Mouse (Mus musculus): ENCODE measurements around the gene Setmar.

Gene Setmar

DNA sequence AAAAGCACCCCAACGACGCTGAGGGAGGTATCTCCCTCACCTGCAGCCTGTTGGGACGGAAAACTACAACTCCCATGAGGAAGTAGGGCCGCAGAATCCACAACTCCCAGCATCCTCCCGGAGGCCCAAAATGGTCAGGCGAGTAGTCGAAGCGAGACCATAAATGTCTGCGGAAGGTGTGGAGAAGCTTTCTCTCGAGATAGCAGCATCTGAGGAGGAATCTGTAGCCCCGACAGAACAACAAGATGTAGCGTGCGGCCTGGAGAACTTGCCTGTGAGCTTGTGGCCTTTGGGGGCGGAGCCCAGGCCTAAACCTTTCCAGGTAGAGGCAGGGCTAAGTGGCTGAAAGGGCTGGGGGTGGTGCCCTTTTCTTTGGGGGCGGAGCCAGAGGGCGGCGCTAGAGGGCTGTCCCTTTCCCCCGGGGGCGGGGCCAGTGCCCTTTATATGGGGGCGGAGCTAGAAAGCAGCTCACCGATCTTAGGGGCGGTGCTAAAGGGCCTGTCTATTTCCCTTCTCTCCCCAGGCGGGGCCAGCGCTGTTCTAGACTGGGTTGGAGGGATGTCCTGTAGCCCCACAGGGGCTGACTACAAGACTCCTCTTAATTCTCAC is at the start of gene Setmar:
Gene Setmar (plus strand): TSS at position 128 of the 609 bp plus-strand sequence.
- DNase-seq (ENCODE audit: low read depth) = peak; percentile 99

DNA sequence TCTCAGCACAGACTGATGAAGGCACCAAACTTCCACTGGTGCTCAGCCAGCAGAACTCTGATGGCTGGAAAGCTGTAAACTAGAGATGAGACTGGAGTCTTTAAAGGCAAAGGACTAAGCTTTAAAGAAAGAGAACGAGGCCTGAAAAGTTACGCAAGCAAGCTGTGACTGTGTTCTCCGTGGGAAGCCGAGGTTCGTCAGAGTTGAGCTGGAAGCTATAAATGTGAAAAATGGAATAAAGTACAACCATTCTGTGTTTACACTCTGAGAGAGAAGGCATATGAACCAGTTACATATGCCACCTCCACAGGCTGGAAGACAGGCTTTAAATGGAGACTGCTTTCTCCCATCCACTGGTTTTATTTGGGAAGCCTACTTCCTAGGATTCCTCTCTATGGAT is 43.2 kb upstream of the Setmar start:
- DNase-seq (ENCODE audit: low read depth) = no peak

DNA sequence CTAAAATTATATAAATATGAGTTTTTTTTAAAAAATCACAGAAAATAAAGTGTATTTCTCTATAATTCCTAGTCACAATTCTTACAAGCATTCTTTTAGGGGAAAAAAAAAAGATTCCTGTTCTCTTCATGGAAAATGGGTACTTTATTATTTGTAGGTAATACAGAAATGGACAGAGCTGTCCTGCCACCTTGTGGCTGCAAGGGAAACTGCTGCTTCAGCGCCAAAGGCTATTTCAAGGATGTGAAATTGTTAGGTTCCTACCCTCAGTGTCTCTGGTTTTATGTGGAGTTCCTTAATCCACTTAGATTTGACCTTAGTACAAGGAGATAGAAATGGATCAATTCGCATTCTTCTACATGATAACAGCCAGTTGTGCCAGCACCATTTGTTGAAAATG is 9.8 kb upstream of the Setmar start:
- DNase-seq (ENCODE audit: low read depth) = peak; percentile 67

DNA sequence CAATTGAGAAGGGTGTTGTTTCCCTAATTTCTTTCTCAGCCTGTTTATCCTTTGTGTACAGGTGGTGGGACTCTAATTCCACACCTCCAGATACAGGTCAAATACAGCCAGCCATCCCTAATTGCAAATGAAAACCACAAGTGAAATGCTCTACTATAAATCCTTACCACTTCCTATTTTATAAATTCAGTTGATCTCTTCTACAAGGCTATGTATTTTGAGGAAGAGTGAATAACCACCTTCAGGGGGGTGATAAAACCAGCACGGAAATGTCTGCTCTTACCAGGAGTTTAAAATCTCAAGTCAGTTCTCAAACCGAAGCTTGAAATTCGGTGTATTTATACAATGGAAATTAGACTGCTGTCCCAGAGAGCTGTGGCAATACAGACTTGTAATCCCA is 8.9 kb upstream of the Setmar start:
- no peak for DNase-seq (ENCODE audit: low read depth)

DNA sequence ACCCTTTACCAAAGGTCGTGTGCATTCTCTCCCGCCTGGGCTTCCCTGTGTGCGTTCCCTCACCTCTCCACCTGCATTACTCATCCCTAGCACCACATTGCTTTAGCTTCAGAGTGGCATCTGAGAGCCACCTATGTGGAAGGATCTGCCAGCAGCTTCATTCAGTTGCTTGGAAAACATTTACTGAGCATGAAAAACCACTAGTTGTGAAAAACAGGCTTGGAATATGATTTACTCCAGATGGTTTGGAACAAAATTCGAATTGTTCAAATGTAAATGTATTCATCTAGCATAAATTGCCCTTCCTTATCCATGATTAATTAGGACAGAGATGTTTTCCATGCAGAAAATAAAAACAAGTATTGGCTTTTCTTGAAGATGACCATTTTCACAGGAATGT is 7.5 kb upstream of the Setmar start:
- no peak for DNase-seq (ENCODE audit: low read depth)

DNA sequence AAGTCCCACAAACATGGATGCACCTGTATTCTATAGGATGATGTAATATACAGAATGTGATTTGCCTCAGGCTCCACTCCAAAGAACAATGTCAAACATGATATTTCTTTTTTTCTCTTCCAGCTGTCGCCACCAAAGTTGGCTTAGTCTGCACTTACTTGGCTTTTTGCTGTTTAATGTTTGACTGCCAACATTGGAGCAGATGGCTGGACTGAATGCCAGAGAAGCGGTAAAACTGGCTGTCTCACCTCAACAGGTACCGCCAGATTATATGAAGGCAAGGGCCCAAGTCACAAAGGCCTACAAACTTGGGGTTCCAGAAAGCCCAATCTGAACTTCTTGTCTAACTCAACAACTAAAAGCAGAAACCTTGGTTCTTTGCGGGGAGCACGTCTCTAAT is 6.8 kb upstream of the Setmar start:
- DNase-seq (ENCODE audit: low read depth) = no peak

DNA sequence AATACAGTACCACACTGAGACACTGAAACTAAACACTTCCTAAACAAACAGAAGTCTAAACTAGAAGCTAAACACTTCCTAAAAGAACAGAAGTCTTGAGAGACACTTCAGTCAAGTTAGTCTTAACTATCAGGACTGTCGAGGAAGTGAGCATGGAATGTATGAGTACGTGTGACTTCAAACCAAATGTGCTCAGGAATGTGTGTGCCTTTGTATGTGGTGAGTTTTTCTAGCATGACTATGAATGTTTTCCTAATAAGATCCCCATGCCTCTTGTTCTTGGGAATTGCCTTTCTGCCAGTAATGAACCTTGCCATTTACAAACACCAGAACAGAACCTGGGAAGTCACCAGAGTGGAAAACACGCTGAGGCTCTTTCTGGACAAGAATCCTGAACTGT is 3.7 kb upstream of the Setmar start:
- no peak for DNase-seq (ENCODE audit: low read depth)

DNA sequence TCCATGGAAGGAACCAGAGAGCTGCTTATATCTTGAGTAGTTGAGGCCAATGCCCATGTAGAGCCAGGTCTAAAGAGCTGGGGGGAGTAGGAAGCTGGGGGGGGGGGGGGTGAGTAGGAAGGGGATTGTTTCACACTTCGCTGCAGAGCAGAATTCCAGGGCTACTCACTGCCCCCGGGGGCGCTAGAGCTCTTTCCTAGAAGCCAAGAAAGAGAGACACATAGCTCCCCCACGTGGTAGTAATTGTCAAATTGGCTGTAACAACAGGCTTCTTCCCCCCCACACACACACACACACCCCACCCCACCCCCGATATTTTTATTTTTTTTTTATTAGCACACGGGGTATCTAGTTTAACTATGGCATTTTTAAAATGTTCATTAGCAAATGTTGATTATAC is 738 bp downstream of the Setmar start:
- DNase-seq (ENCODE audit: low read depth) = peak; percentile 82

DNA sequence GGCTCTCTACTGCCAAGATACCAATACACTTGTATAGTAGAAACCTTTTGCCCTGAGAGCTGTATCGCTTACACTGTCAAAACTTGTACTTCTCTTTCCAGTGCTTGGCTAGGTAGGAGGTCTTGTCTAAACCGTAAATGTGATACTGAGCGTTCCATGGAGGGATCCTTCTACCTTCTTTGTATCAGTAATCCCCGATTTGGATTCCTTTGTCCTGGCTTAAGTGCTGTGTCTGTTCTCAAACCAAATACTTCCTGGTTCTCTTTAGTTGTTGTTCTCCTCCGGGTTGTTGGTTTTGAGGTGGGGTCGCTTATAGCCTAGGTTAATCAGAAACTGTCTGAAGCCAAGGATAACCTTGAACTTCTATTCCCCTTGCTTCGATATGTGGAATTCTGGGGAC is 6.1 kb downstream of the Setmar start:
- DNase-seq (ENCODE audit: low read depth) = no peak

DNA sequence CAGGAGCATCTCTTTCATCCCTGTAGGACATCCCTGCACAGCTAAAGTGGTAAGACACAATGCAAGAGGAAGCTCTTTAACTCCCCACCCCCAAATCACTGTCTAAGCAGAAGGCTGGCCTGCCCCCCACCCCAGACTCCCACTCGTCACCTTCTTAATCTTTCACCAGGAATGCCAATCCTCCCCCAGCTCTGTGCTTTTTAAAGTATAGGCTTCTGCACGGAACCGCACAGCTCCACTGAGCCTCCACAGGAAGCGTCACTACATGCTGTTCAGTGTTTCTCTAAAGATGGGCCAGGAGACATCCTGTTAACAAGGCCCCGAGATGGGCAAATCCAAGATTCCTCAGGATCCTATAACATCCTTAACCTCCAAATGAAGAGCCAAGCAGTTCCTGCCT is 8.2 kb downstream of the Setmar start:
- no peak for DNase-seq (ENCODE audit: low read depth)

DNA sequence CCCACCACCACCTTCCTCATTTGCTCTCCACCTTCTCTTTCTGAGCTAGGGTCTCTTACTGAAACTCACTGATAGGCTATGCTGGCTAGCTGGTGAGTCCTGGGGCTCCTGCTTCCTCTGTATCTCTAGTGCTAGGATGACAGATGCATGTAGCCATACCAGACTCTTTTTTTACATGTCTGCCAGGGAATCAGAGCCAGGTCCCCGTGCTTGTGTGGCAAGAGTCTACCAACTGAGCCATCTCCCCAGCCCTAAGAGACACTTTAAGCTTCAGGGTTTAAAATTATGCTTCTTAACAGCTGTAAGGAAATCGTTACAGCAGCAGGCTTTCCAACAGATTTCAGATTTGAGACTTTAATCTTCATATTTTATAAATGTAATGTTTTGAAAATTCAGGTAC is 9.1 kb downstream of the Setmar start:
- DNase-seq (ENCODE audit: low read depth) = no peak

DNA sequence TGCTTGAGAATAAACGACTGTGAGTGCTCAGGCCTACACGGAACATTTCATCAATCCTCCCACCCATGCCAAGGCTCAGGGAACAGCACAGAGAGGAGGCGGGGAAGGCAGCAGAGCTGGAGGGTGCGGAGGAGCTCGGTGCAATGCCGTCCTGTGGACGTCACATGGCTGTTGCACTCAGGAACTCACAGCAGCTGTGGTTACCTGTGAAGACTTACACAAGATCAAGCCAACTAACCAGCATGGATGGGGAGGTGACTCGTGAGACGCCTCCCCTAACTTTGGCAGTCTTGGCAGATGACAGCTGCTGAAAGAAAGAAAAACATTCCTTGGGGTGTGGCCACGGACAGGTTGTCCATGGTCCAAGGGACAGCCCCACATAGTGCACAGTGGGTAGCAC is 9.8 kb downstream of the Setmar start:
- no peak for DNase-seq (ENCODE audit: low read depth)

DNA sequence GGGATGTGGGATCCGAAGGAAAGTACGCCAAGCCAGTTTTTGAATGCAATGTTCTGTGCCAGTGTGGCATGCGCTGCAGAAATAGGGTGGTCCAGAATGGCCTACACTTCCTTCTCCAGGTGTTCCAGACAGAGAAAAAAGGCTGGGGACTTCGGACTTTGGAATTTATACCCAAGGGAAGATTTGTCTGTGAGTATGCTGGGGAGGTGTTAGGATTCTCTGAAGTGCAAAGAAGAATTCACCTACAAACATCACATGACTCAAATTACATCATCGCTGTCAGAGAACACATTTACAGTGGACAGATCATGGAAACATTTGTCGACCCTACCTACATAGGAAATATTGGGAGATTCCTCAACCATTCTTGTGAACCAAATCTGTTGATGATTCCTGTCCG is 11.0 kb downstream of the Setmar start:
- no peak for DNase-seq (ENCODE audit: low read depth)

DNA sequence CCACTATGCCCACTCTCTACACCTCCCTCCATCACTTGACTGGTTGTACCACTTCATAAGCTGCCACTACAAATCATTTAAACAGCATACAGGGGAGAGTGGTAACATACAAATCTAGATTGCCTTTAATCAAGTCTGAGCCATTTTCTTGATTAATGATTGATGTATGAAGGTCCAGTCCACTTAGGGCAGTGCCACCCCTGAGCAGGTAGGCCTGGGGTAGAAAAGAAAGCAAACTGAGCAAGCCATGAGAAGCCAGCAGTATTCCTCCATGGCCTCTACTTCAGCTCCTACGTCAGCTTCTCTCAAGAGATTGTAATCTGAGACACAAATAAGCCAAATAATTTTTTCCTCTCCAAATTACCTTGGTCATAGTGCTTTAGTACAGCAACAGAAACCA is 26.5 kb downstream of the Setmar start:
- DNase-seq (ENCODE audit: low read depth) = no peak

DNA sequence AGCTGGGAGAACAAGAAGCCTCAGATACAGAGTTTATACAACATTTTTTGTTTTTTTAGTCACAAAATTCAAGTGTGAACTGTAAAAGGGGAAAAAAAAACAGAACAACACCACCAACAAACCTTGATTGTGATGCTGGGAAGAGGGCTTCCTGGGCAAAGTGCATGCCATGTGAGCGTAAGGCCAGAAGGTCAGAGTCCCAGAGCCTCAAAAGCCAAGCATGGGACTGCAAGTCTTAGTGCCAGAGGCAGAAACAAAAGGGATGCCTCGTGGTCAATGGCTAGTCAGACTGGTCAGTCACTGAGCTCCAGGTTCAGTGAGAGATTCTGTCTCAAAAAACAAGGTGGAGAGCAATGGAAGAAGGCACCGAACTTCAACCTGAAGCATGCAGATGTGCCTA is 27.8 kb downstream of the Setmar start:
- no peak for DNase-seq (ENCODE audit: low read depth)

DNA sequence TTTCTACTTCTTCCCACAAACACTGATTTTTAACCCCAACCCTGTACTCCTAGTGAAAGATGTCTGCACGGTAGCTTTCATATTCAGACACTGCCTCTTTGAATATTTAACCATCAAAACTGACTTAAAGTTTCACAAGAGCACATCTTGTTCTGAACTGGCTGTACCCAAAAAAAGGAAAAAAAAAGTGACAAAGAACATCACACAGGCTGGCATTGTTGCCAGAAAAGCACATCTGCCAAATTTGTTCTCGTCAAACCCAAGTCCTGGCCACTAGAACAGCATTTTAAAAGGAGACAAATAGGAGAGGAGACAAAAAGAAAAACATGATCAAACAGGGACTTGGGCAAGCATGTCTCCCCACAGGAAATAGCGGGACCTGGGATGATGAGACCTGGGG is 28.6 kb downstream of the Setmar start:
- no peak for DNase-seq (ENCODE audit: low read depth)

DNA sequence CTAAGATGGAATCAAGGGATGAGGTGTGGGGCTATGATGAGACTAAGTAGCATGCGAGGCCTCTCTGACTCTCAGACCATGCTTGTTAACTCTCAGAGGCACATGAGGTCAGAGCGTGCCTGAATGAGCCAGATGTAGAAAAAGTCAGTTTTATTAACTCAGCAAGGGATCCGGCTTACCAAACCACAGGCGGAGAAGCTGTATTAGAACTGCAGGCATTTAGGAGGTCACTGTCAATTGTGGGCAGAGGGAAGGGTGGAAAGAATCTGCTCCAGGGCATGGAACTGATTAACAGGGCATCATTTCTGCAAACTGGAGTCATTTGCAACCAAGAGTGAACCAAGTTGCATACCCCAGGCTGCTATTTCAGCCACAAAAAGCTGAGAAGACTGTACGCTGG is 30.6 kb downstream of the Setmar start:
- DNase-seq (ENCODE audit: low read depth) = no peak

DNA sequence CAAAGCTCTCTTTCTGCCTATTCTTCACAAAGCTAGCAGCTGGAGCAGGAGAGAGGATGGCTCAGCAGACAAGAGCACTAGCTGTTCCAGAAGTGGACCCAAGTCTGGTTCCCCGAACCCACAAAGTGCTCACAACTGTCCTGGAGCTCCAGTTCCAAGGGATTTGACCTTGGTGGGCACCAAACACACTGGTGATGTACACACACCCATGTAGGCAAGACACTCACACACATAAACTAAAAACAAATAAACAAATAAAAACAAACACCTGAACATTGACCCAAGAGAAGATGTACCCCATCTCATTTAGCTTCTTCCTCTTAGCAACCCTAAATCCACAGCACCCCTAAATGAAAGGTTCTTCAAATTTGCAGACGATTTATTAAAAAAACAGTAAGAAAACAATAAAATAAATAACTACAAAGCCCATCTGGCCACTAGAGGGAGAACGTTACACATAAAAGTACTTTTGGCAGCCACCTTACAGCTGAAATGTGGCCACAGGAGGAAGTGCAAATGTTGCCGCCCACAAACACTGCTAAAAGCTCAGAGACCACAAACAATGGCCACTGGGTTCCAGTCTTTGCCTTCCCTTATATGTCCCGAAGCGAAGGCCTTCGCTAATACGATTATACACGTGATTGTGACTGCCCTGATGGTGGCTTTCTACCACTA is 33.5 kb downstream of the Setmar start:
- DNase-seq (ENCODE audit: low read depth) = peak; percentile 91

DNA sequence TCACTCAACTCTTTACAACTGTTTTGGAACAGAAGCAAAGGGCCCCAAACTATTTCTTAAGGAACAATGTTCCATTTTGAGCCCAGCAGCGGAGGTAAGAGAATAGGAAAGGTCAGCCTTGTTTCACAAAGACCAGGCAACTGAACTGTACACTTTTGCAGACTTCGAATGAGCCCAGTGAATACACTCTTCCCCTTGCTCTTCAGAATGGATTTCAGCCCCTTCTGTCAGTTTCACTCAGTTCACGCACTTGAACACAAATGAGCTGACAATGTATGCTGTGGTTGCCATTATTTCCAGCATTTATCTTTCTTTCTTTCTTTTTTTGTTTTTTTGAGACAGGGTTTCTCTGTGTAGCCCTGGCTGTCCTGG is 34.0 kb downstream of the Setmar start:
- no peak for DNase-seq (ENCODE audit: low read depth)

DNA sequence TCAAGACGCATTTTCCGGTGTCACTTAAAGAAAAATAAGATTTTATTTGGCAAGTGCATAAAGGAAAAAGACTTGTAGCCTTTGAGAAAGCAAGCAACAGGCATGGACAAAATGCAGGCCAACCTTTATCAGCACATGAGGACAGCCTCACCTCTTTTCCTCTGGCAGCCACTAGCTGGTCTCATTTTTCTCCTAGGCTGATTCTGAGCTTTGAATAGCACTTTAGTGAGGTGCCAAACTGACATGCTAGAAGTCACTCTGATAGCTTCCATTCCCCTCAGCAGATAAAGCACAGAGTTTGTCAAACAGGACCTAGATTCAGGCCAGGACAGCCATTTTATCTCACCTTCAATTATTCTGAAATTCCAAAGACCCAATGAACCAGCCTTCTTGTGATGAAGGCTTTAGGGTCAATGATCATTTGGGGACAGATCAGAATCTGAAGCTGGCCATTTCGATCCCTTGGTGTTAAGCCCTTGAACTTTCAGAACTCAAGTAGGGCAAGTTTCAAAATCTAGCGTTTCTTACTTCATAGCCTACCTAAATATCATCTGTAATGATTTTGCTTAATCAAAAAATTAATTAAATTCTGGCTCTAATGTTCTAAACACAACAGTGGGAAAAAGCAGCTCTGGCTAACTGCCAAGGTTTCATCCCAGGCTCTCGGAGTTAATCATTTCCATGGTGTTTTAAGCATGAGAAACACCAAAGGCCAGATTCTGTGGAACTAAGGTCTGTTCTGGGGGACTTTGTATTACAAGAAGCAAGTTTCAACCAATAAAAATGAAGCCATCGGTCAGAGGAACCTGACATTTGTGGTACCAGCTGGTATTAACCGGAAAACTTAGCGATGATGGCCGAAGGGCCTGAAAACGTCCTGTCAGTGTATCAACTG is 37.3 kb downstream of the Setmar start:
- no peak for DNase-seq (ENCODE audit: low read depth)

DNA sequence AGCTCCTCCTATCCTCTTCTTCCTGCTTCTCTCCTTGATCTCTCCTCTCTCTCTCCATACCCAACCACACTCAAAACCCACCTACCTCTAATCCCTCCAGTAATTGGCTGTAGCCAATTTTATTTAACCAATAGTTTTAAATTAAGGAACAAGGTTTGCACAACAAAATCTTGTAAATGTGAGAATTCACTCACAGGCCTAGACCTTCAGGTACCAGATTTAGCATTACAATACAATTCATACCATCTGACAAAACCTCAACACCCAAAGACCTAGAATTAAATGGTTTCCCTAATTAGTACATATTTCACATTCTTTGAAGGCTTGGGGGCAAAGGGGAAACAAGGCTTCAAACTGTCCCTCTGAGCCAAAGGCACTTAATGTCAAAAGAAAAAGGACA is 42.5 kb downstream of the Setmar start:
- DNase-seq (ENCODE audit: low read depth) = no peak

DNA sequence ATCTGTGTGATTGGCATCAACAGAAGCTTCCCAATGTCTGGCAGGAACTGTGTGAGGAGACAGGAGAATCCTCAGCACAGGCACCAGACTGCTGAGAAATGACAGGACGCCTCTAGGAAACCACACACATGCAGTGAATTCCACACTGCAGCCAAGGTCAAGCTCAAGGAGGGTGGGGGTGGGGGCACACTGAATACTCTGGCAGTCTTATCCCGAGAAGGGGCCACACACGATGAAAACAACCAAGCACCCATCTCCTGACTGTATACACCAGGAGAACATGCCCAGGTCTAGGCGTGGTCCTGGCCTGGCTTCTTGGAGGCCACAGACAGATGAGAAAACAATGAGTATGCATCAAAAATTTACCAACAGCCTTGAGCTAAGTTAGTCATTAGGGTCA is 45.5 kb downstream of the Setmar start:
- DNase-seq (ENCODE audit: low read depth) = no peak

DNA sequence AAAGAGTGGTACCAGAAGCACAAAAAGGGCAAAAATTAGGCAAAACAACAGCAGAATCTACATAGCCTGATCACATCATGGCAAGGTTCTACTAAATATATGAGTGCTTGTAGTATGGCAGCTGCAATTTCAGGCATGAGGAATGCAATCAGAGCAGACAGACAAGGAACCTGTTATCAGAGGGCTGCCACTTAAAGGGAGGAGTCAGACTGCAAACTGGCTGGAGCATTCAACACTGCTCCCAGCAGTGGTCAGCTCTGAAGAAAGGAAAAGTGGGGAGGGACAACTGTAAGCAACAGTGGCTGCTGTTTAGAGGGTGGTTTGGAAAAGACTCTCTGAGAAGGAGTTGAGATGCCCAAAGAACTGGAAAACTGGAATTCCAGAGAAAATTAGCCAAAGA is 46.8 kb downstream of the Setmar start:
- DNase-seq (ENCODE audit: low read depth) = no peak

Measured in induced T-regulatory cell, adult 2 months (primary cell).